Mouse (Mus musculus) R1 (cell line): ENCODE results near the gene Gm20867.
"Not testable (repeated sequence)": the region's sequence is repeated elsewhere in the genome, so short reads cannot be mapped to it uniquely, and the experiment has no call there.

Source experiments
- DNase-seq: peaks from one replicate; pipeline ENCODE4 v3.0.0-alpha.2; 2018; ENCODE audit warnings: low read depth, low spot score

Gene Gm20867

DNA sequence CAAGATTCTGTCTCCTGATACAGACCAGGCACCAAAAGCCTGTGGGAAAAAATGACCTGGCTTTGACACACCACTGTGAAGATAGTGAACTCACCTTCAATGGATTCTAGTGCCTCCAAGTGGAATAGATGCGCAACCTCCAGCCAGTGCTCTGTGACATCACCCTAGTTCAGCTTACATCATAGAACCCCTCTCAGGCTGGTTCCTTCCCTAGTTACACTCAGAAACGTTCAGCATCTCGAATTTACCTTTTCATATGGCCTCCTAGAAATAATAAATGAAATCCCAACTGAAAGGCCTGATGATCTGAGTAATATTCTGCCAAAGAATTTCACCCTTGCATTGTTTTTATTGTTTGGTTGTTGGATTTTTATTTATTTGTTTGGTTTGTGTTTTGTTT, at the start of gene Gm20867:
Gene Gm20867 (minus strand): TSS at position 101 of the 400 bp plus-strand sequence.
- DNase-seq = not testable (repeated sequence)
